Mouse (Mus musculus) forebrain, embryonic 13.5 days (tissue): ENCODE data around the gene Gm42417. TPM values are rescaled to one million over a fixed set of nuclear protein-coding genes. Genes with fewer than 3 reads are reported as not detected.

ENCODE experiments used
- ATAC-seq: fragments of 200-750 bp; cut with Nextera tagmentation; 2 replicates; pipeline ENCODE4 v1.8.0; 2017
- H3K27ac ChIP-seq: fragments of 300-500 bp; sonication (generic); 2 replicates; pipeline ENCODE4 v1.5.1; 2015; ENCODE audit warnings: inconsistent platforms, mild to moderate bottlenecking, moderate library complexity
- H3K27me3 ChIP-seq: fragments of 300-500 bp; sonication (generic); 2 replicates; pipeline ENCODE4 v1.6.1; 2015; ENCODE audit warnings: mild to moderate bottlenecking, inconsistent platforms
- H3K36me3 ChIP-seq: fragments of 300-500 bp; sonication (generic); 2 replicates; pipeline ENCODE4 v1.6.1; 2015; ENCODE audit warnings: mild to moderate bottlenecking, inconsistent platforms; ENCODE audit not compliant: poor library complexity, severe bottlenecking
- H3K4me1 ChIP-seq: fragments of 300-500 bp; sonication (generic); 2 replicates; pipeline ENCODE4 v1.6.1; 2015; ENCODE audit warnings: inconsistent platforms
- H3K4me2 ChIP-seq: fragments of 300-500 bp; sonication (generic); 2 replicates; pipeline ENCODE4 v1.6.1; 2015; ENCODE audit warnings: inconsistent platforms, mild to moderate bottlenecking, moderate library complexity
- H3K4me3 ChIP-seq: fragments of 300-500 bp; sonication (generic); 2 replicates; pipeline ENCODE4 v1.5.1; 2015; ENCODE audit warnings: mild to moderate bottlenecking, inconsistent platforms
- H3K9ac ChIP-seq: fragments of 300-500 bp; sonication (generic); 2 replicates; pipeline ENCODE4 v1.6.1; 2015; ENCODE audit warnings: mild to moderate bottlenecking, inconsistent platforms
- H3K9me3 ChIP-seq: fragments of 300-500 bp; sonication (generic); replicated peaks from 2 replicates; pipeline ENCODE4 v1.6.1; 2016; ENCODE audit warnings: inconsistent platforms
- WGBS: fragments of 180-500 bp; shearing (Covaris S2); methylation state at CpG from one replicate; pipeline ENCODE4 v1.1.7; 2015; 5-methylcytosine and 5-hydroxymethylcytosine counted together
- polyA plus RNA-seq: library from polyadenylated mRNA; unstranded; fragments of >200 nt; fragmentation: Nextera tagmentation; extraction: Ambion mirVana; gene quantifications from 2 replicates; pipeline ENCODE4 v1.2.1, GENCODE M21; 2015

The Gm42417 gene
- polyA plus RNA-seq, 1 experiment from 2014 or later = 0.30 TPM

- Histone ChIP-seq H3K36me3 (peaks cover 64% of the 10 kb centered on the region), H3K9me3 (no peaks in the 10 kb centered on the region), H3K9ac (no peak overlapping the region), H3K27ac (no peak overlapping the region), H3K4me3 (no peak overlapping the region), H3K4me1 (peaks cover 50% of the 10 kb centered on the region), H3K27me3 (no peaks in the 10 kb centered on the region), H3K4me2 (no peak overlapping the region)
- 93% methylated on average over 12 of the region's 12 CpGs for WGBS
- ATAC-seq = no peak
Measured at GRCm38 (mm10) chr1:36525774-36526173, 13.5 kb downstream of the Gm42417 start.

GRCm38 (mm10) chr1:36524058-36524457 is 15.2 kb downstream of the Gm42417 start:
- 85% methylated on average over 5 of the region's 5 CpGs for WGBS
- H3K27ac ChIP-seq = peak overlapping the region; percentile 83

GRCm38 (mm10) chr1:36523332-36524013 is 15.8 kb downstream of the Gm42417 start:
- 47% methylated on average over 9 of the region's 9 CpGs for WGBS
- H3K27ac ChIP-seq = peak overlapping the region; percentile 83
- peaks cover 34% of the 10 kb centered on the region for H3K4me1 ChIP-seq
- H3K9me3 ChIP-seq = no peaks in the 10 kb centered on the region
- no peak overlapping the region for H3K9ac ChIP-seq
- no peak overlapping the region for H3K4me3 ChIP-seq
- H3K4me2 ChIP-seq = no peak overlapping the region
- H3K36me3 ChIP-seq = peaks cover 87% of the 10 kb centered on the region
- peak; percentile 48 for ATAC-seq
- H3K27me3 ChIP-seq = no peaks in the 10 kb centered on the region

More at GRCm38 (mm10) chr1:36524058-36524457, 15.2 kb downstream of the Gm42417 start:
- Histone ChIP-seq H3K9me3 (no peaks in the 10 kb centered on the region), H3K4me3 (no peak overlapping the region), H3K36me3 (peaks cover 81% of the 10 kb centered on the region), H3K9ac (no peak overlapping the region), H3K27me3 (no peaks in the 10 kb centered on the region), H3K4me1 (peaks cover 39% of the 10 kb centered on the region), H3K4me2 (no peak overlapping the region)
- ATAC-seq = no peak

GRCm38 (mm10) chr1:36522210-36522609 is 17.0 kb downstream of the Gm42417 start:
- no peak for ATAC-seq
- Histone ChIP-seq H3K4me2 (no peak overlapping the region), H3K4me1 (peaks cover 28% of the 10 kb centered on the region), H3K9ac (no peak overlapping the region), H3K27ac (no peak overlapping the region), H3K27me3 (no peaks in the 10 kb centered on the region), H3K9me3 (no peaks in the 10 kb centered on the region), H3K4me3 (no peak overlapping the region), H3K36me3 (peaks cover 99% of the 10 kb centered on the region)
- 95% methylated on average over 7 of the region's 7 CpGs for WGBS

GRCm38 (mm10) chr1:36519626-36520025 is 19.6 kb downstream of the Gm42417 start:
- no peak overlapping the region for H3K4me3 ChIP-seq
- no peak overlapping the region for H3K27ac ChIP-seq
- H3K36me3 ChIP-seq = peaks cover 84% of the 10 kb centered on the region
- no peaks in the 10 kb centered on the region for H3K9me3 ChIP-seq
- ATAC-seq = no peak
- H3K9ac ChIP-seq = no peak overlapping the region
- H3K4me2 ChIP-seq = no peak overlapping the region
- H3K27me3 ChIP-seq = no peaks in the 10 kb centered on the region
- 92% methylated on average over 11 of the region's 11 CpGs for WGBS
- H3K4me1 ChIP-seq = peaks cover 41% of the 10 kb centered on the region

GRCm38 (mm10) chr1:36518259-36518658 is 21.0 kb downstream of the Gm42417 start:
- Histone ChIP-seq H3K9ac (no peak overlapping the region), H3K27me3 (no peaks in the 10 kb centered on the region), H3K4me3 (no peak overlapping the region), H3K9me3 (no peaks in the 10 kb centered on the region), H3K4me1 (peaks cover 48% of the 10 kb centered on the region), H3K36me3 (peaks cover 70% of the 10 kb centered on the region), H3K27ac (no peak overlapping the region), H3K4me2 (no peak overlapping the region)
- 89% methylated on average over 3 of the region's 3 CpGs for WGBS
- no peak for ATAC-seq

GRCm38 (mm10) chr1:36513718-36514117 is 25.5 kb downstream of the Gm42417 start:
- peak overlapping the region; percentile 91; the same call in 1 of the 2 replicates for H3K9ac ChIP-seq
- H3K36me3 ChIP-seq = peaks cover 26% of the 10 kb centered on the region
- peak overlapping the region; percentile 94 for H3K4me2 ChIP-seq
- no peaks in the 10 kb centered on the region for H3K9me3 ChIP-seq
- peak overlapping the region; percentile 96 for H3K4me3 ChIP-seq
- 28% methylated on average over 2 of the region's 2 CpGs for WGBS
- ATAC-seq = no peak
- H3K27ac ChIP-seq = peak overlapping the region; percentile 46
- H3K27me3 ChIP-seq = no peaks in the 10 kb centered on the region
- peaks cover 44% of the 10 kb centered on the region for H3K4me1 ChIP-seq

- 4% methylated on average over 1 of the region's 1 CpGs for WGBS
- Histone ChIP-seq H3K27ac (peak overlapping the region; percentile 99), H3K27me3 (no peaks in the 10 kb centered on the region), H3K9me3 (no peaks in the 10 kb centered on the region), H3K4me3 (peak overlapping the region; percentile 96), H3K4me2 (peak overlapping the region; percentile 94), H3K9ac (peak overlapping the region; percentile 91), H3K4me1 (peaks cover 44% of the 10 kb centered on the region), H3K36me3 (peaks cover 22% of the 10 kb centered on the region)
- ATAC-seq = no peak
Measured at GRCm38 (mm10) chr1:36513310-36513709, 25.9 kb downstream of the Gm42417 start.

- peak overlapping the region; percentile 91 for H3K9ac ChIP-seq
- WGBS = 1% methylated on average over 16 of the region's 16 CpGs
- H3K4me1 ChIP-seq = peaks cover 43% of the 10 kb centered on the region
- peaks cover 18% of the 10 kb centered on the region for H3K36me3 ChIP-seq
- H3K4me3 ChIP-seq = peak overlapping the region; percentile 96
- no peaks in the 10 kb centered on the region for H3K9me3 ChIP-seq
- H3K27me3 ChIP-seq = no peaks in the 10 kb centered on the region
- peak overlapping the region; percentile 99 for H3K27ac ChIP-seq
- H3K4me2 ChIP-seq = peak overlapping the region; percentile 94
- ATAC-seq = no peak
Measured at GRCm38 (mm10) chr1:36512966-36513280, 26.3 kb downstream of the Gm42417 start.

- under 1% methylated on average over 81 of the region's 126 CpGs for WGBS
- peak; percentile 68 for ATAC-seq
- peaks cover 37% of the 10 kb centered on the region for H3K4me1 ChIP-seq
Measured at GRCm38 (mm10) chr1:36512089-36512965, 26.9 kb downstream of the Gm42417 start.

GRCm38 (mm10) chr1:36511289-36512021 is 27.8 kb downstream of the Gm42417 start, which contains the start of gene Cnnm3:
TSS of gene Cnnm3 (plus strand) at chr1:36511867.
- Histone ChIP-seq H3K4me1 (peaks cover 35% of the 10 kb centered on the region), H3K27ac (peak within 1 kb of the TSS; percentile 99), H3K36me3 (peaks cover 16% of the 10 kb centered on the region), H3K4me3 (peak within 1 kb of the TSS; percentile 96), H3K4me2 (peak within 1 kb of the TSS; percentile 94), H3K9ac (peak within 1 kb of the TSS; percentile 91), H3K27me3 (no peaks in the 10 kb centered on the region), H3K9me3 (no peaks in the 10 kb centered on the region)
- peak; percentile 99 for ATAC-seq
- WGBS = under 1% methylated on average over 51 of the region's 51 CpGs

More at GRCm38 (mm10) chr1:36512089-36512965, 26.9 kb downstream of the Gm42417 start:
- Histone ChIP-seq H3K27me3 (no peaks in the 10 kb centered on the region), H3K9ac (peak overlapping the region; percentile 91), H3K4me3 (peak overlapping the region; percentile 96), H3K4me2 (peak overlapping the region; percentile 94), H3K9me3 (no peaks in the 10 kb centered on the region), H3K27ac (peak overlapping the region; percentile 99), H3K36me3 (peaks cover 18% of the 10 kb centered on the region)
